Mouse (Mus musculus) CD4-positive, CD25-positive, alpha-beta regulatory T cell, adult 2 months (primary cell): ENCODE measurements around the gene Tldc1.

Experiments
- DNase-seq: peaks from one replicate; pipeline ENCODE4 v3.0.0-alpha.2; 2012; ENCODE audit warnings: low read depth, low spot score

Gene Tldc1

DNA sequence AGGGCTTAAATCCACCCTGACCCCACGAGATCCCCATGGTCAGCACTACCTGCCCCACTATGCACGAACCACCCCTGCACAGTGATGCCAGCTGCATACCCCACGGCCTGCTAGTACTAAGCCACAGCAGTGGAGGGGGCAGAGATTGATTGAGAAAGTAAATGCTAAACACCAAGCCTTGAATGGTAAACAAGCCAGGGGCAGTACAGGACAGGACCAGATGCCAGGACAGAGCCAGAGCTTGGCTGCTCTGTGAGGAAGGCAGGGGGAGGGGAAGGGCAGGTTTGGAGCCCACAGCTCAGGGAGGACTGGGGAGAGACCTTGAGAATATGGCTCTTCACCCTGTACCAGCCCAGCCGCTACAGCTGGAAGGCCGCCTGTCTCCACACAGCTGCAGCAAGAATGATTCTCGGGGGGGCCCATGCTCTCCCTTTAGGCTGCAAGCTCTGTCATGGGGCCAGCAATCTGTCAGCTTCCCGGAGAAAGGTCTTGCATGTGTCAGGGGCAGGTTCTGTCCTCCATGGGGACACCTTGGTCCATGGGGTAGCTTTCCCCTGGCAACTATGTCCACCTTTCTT lies 1.5 kb downstream of the Tldc1 start:
- no peak for DNase-seq

DNA sequence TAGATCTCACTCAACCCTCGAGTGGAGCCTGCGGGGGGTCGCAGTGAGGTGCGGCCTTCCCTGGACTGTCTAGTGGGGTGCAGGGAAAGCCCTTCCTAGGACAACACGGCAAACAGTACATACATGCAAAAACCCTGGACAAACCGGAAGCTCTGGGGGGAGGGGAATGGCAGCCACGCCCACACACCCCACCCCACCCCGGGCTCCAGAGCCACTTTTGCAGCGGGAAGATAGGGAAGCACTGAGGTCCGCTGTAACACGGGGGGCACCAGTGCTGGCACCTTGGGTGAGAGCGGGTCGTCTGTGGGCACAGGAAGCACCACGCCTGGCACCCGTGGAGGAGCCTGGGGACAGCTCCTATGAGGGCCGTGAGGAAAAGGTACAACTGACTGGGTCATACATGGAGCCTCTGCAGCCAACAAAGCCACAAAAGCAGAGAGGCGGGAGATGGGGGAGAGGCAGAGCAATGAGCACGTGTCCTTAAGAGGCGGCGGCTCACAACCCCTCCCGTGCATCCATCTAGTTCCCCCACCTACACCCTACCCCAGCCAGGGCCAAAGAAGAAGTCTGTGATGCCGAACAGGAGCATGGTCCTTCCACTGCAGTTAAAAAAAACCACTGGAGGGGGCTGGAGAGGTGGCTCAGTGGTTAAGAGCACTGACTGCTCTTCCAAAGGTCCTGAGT lies 12.3 kb downstream of the Tldc1 start:
- DNase-seq = no peak

DNA sequence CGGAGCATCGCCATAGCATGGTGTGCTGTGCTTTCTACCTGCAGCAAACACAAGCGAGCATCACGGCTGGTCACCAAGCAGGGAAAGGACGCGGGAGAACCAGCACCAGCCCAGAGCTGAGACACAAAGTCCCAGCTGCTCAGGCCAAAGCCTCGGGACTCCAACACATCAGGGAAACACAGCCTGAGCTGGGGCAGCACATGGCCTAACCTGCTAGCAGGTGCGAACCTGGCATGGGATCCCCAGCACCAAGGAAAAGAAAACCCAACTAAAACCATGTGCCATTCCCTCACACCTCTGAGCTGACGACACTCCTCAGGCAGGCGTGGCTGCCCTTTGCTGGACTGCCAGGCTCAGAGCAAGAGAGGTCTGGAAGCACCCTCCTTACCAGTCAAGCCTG lies 12.9 kb downstream of the Tldc1 start:
- DNase-seq = no peak

DNA sequence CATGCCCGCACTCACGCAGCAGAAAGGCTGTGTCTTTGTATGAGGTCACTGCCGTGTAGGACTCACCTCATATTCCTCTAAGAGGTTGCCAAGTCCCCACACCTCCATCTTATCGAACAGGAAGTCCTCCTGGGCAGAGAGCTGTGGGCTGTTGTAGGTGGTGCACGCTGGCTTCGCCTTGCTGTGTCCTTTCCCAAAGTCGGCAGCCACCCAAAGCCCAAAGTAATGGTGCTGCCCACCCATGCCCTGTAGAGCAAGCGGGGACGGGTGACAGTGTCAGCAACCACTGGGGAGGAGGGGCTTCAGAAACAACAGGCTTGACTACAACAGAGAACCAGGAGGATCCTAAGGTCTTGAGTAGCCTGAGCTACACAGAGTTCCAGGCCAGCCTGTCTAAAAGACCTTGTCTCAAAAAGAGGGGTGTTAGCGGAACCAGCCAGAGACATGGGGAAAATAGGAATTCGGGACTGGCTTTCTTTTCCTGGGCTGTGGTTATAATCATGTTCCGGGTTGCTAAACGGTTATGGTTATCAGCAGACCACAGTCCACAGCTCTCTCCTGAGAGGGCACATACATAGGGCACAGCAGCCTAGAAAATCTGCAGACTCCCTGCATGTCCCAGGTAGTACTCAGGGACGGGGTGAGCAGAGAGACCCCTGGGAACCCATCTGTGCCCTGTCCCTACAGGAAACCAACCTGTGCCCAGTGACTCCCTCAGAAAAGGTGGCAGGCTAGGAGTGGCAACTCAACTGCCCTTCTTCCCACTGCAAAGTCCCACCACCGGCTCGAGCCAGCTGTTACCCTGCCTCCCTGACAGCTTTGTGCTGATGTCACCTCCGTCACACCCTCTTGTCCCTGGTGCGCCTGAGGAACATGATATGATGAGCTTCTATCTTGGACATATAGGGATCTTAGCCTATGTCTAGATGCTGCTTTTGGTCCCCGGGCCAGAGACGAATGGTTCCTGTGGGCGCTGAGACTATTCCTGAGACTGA lies 15.7 kb downstream of the Tldc1 start:
- DNase-seq = no peak

DNA sequence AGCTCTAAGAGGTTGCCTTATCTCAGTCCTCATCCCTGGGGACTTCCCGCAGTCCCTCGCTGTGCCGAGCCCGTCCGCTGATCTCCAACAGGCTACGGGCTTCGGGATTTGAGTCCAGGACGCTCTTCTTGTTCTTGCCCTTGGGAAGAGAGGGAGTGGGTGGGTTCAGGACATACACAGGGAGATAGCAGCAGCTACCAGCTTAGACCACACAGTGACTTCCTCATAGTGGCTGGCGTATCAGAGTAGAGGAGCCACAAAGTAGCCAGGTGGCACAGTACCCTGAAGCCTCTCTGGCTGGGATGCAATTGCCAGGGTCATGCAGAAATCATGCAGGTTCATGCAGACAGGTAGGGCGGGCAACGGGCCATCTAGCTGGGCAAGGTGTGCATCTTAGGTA lies 16.5 kb downstream of the Tldc1 start:
- no peak for DNase-seq

DNA sequence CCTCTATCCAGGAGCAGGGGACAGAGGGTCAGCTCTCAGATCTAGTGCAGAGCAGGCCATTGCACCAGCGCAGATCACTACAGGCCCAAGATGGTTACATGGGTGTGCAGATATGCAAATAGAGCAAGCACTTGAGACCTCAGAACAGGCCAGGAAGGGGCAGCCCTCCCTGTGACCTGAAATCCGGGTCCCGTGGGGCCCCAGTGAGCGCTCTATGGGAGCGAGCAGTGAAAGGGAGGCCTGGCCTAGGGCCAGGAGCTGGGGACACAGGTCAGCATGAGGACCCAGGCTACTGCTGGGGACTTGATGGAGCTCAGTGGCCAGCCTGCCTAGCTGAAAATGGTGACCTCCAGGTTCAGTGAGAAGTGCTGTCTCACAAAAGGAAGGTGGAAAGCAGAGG lies 21.7 kb downstream of the Tldc1 start:
- DNase-seq = no peak

DNA sequence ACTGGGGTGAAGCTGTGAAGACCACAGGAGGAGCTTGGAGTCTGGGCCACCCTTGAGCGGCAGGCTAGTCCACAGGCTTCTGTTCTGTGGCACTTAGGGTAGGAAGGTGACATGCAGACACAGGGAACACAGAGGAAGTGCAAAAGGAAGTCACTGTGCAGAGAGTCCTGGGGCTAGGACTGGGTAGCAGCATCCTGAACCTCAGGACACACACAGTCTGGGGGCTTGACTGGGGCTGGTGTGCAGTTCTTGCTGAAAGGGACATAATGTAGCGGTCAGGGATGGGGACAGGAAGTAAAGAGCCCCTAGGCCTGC lies 22.1 kb downstream of the Tldc1 start:
- DNase-seq = no peak

DNA sequence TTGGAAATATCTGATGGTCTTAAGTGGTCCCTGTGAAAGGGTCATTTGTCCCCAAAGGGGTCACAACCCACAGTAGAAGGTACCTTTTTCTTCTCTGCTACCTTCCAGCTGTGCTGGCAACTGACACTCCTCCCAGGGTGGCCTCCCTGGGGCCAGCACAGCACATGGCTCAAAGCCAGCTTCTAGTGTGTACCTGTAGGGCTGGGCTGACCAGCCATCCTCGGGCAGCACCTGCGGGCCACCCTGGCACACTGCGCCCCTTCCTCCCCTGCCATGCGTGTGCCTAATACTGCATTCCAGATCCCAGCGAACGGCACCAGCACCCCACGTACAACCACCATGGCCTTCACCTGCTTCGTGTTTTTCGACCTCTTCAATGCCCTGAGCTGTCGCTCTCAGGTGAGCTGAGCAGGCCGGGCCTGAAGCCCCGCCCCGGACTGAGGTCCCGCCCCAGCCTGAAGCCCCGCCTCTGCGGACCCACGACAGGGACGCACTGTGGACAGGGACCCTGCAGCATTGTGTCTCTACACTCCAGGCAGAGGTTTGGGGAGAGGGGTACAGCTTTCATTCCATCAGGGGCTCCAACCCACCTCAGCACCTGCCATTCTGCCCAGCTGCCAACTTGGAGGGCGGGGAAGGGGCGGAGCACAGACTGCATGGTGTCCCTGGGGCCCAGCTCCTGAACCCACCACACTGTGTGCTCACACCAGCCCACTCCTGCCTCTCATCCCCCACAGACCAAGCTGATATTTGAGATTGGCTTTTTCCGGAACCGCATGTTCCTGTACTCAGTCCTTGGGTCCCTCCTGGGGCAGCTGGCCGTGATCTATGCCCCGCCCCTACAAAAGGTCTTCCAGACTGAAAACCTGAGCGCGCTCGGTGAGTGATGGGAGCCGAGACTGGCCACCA lies 22.7 kb downstream of the Tldc1 start:
- peak; percentile 55 for DNase-seq

DNA sequence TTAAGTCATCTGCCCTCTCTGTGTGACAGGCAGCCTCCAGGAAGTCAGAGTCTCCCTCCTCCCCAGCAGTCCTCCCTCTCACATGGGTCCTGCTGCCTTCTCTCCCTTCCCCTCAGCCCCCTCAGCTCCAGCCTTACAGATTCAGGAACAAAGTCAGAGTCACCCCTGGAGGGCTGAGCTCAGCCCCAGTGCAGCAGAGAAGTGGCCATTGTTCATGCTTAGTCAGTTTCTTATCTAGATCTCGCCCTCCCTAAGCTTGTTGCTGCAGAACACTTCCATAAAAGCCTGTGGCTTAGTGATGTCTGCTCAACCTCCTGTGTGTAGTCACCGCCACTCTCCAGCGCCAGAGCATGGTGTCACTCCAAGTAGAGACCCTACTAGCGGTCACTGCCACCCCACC lies 33.6 kb downstream of the Tldc1 start:
- DNase-seq = no peak

DNA sequence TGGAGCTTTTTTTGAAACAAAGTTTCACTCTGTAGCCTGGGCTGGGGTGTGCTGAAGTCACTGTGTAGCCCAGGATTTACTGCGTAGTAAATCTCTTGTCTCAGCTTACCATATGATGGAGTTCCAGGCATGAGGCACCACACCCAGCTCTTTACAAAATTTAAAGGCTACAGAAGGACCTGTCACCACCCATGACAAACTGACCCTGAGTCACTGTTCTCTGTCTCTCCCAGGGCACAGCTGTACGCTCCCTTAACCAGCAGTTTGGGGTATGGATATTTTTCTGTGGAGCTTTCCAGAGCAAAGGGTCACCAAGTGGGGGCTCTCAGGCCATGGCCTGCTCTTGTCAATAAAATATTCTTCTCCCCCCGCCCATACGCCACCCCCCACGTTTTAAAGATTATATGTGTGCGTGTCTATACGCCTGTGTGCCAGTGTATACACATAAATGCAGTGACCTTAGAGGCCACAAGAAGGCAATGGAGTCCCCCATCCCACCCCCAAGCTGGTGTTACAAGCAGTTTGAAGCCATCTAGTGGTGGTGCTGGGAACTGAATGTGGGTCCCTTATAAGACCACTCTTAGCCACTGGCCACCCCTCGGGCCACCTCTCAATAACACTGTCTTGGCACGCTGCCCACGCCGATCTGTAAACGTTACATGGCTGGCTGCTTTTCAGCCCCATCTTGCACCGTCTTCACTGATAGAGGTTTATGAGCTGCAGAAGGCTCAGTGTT lies 34.8 kb downstream of the Tldc1 start:
- DNase-seq = peak; percentile 57

DNA sequence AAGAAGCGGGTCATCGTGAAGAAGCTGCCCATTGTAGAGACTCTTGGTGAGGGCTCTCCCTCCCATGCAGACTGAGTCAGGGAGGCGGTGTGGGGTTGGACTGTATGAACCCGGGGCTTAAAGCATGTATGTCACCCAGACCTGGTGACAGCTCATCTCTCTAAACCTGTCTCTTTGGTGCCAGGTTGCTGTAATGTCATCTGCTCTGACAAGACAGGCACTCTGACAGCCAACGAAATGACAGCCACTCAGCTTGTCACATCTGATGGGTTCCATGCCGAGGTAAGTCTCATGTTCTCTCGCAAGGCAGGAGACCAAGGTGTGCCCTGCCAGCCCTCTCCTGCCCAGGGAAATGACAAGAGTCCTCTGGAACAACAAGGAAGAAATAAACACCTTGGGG lies 35.8 kb downstream of the Tldc1 start:
- DNase-seq = no peak

DNA sequence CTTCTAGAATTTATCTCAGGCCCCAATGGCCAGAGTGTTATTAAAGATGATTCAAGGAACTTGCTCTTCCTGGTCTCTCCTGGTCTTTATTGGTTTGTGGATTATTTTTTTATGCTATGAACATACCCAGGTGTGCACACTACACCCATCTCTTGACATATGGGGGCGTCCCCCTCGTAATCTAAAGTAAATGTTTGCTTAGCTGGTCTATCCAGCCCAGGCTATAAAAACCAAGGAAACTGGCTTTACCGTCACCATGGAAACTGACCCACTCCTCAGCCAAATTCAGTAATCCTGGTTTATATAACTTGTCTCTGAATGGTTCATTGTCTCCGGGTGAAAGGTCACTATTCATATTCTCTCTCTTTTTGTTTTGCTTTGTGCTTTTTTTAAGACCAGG lies 37.6 kb downstream of the Tldc1 start:
- DNase-seq = no peak

DNA sequence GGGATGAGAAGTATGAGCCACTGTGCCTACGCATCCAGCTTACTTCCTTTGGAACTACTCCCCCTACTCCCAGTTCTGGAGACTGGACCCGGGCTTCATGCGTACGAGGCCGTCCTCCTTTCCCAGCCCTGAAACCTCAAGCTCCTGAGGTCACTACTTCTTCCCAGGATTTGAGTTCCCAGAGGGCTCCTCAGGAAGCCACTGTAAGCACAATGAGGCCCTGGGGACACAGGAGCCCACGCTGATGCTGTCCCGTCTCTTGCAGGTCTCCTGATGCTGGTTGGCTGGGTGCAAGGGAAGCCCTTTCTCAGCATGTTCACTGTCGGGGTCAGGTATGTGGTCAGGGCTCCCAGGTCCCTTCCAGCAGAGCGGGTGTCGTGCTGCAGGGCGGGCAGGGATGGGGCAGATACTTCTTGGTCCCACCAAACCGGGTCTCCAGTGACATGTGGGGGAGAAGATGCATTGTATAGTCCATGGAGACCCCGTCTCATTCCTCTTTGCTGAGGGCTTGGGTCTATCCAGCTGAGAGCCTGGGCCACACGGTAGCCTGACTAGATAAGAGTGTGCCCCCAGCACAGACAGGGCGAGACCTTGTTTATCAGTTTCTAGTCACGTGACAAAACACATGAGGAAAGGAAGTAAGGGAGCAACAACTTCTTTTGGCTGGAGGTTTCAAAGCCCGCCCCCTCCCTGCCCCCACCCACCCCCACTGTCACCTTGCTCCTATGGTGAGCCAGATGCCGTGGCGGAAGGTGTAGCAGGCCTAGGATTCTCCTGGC lies 39.9 kb downstream of the Tldc1 start:
- no peak for DNase-seq

DNA sequence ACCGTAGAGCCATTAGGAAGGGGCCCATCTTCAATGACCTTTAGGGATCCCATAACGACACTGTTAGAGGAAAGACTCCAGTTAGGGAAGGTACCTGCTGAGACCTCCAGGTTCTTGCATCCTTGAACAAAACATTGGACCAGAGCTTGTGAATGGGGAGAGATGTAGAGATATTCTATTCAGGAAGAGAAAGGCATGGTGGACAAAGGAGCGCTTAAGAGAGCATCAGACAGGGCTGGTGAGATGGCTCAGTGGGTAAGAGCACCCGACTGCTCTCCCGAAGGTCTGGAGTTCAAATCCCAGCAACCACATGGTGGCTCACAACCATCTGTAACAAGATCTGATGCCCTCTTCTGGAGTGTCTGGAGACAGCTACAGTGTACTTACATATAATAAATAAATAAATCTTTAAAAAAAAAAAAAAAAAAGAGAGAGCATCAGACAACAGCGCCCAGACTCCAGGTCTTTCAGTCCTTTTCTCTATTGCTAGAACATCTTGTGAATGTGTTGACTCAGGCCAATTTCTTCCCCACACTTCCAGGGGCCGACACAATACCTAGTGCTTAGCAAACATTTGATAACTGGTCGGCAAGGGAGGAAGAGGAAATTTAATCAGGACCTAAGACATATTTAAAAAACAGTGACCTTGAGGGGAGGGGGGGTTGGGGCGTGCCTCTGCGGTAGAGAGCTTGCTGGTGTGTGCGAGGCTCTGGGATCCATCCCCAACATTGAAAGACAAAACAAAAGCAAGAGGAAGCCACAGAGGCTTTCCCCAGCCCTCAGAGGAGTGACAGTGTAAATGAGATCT lies 40.9 kb downstream of the Tldc1 start:
- no peak for DNase-seq

DNA sequence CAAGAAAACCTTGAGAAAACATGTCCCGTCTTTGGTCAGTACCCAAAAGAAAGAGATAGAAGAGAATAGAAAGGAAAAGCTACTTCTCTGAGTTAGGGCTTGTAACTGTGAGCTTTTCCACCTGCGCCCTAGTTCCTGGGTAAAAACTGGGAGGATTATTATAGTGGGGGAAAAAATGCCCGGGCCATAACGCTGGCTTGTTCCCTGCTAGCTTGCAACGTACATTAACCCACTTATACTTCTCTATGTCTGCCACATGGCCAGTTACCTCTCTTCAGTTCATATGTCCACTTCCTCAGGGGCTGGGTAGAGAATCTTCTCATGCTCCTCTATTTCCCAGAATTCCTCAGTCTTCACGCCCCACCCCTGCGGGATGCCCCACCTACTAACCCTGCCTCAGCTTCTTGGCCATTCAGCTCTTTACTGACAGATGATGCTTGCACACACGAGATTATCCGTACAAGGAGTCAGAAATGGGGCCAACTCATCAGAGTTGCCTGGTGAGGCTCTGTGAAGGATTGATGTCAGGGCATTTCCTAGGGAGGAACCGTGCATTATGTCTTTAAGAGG lies 41.8 kb downstream of the Tldc1 start:
- no peak for DNase-seq

DNA sequence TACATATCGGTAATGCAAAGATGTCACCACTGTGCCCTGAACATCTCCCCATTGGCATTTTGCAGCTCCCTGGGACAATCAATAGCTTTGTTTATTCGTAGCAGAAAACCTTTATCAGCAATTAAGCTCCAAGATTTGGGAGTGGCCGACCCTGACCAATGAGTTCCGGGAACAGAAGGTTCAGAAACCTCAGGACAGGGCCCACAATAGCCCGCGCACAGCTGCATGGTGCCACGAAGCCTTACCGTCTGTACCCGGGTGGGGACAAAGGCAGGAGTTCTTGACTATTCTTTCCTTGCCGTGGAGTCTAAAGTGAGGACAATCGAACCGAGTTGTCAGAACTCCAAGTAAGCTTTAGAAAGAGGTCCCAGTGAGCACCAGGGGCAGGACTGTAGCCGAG lies 46.1 kb downstream of the Tldc1 start:
- DNase-seq = no peak

DNA sequence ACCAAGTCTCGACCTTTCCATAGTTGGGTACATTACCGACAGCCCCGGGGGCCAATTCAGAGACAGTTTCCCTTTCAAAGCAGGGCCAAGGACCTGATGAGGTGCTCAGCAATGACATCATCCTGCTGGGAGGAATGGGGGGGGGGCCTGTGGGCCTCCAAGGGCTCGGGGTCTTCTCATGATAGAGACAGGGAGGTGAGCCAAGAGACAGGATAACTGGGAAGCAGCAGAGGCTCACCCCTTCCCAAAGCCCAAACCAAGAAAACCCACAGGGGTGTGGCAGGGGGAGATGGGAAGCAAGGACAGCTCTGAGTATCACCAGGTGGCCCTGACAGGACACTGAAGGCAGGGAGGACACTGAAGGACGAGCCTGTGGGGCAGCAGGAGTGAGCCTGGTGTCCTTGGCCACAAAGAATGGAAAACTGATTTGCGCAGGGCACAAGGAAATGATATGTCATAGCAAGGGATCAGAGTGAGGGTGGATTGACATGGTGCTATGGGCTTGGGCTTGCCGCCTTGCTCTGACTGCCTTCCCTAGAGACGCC lies 49.8 kb downstream of the Tldc1 start:
- DNase-seq = no peak

DNA sequence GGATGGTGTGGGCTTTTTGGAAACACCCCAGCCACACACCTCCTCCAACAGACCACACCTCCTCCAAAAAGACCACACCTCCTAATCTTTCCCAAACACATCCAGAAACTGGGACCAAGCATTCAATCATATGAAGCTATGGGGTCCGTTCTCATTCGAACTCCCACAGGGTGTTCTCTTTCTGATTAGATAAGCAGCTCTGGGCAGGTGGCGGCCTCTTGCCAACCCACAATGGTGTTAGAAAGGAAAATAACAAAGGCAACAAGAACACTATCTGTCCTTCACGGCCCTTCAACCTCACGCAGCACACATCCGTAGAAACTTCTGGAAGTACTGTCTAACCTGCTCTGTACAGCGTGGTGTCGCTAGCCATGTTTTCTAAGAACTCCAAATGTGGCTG lies 51.1 kb downstream of the Tldc1 start:
- DNase-seq = no peak

DNA sequence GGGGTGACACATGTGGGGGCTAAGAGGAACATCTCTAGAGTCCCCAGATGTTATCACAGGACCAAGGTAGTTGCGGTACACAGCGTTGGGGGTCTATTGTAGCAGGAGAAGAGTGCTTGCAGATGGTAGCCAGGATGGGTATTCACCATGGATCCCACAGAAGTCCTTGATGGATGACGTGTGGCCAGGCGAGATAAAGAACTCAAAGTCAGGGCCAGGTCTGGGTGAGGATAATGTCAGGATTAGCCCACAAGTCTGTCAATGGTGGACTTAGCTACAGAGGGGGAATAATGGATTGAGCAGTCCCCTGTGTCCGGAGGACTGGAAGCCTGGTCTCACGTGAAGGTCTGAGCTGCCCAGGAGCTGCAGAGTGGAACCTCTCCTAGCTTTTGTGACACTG lies 53.6 kb downstream of the Tldc1 start:
- no peak for DNase-seq
